Mouse (Mus musculus) retina, postnatal 7 days (tissue): ENCODE data around the gene 1700015F17Rik.

ENCODE experiments used
- DNase-seq: peaks from one replicate; pipeline ENCODE4 v3.0.0-alpha.2; 2012; ENCODE audit warnings: low read depth, low spot score

1700015F17Rik gene

DNA sequence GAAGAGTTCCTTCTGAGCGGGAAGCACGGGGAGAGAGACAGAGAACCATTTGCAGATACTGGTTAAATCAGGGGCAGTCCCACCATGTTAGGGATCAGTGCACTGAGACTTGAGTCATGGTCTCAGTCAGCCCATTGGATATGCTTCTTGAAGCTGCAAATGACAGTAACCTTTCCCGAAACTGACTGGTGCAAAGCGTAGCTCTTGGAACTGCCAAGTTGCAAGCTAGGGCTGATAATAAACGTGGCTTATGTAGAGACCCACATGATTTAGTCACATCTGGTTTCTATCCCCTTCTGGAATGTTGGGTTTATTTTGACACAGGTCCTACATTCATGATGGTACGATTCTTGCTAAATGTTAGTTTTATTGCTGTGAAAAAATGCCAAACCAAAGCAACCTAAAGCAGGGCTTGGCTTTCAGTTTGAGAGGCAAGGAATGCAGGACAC is 55.2 kb downstream of the 1700015F17Rik start:
- DNase-seq: no peak

DNA sequence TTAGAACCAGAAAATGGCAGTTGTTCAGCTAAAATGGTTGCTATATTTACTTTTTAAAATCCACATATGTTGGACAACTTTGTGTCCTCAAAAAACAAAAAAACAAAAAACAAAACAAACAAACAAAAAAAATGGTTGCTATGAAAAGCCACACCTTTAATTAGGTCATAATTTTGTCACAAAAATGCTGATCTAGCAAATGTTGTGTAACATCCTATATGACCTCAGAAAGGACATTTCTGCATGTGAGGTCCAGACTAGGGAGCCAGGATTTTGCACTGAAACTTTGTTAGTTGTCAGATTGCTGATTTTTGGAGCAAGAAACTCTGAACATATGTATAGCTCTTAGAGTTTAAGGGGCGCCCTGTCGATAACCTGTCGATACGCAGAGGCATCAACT is 55.9 kb downstream of the 1700015F17Rik start:
- DNase-seq: no peak

DNA sequence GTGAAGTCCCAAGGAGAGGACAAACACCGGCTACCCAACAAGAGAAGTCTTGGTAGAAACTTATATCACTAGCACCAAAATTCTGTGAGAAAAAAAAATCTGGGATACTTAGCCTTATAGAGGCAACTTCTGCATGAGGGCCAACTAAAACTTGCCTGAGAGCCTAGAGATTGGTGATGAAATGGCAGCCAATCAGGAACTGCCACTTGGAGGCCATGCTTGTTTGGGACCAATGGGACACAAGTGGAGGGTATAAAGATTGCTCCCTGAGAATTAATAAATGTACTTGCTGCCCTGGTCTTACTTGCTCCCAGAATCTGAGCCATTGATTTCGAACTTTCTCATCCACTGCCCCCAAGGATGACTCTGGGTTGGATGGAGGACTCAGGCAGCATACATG is 57.5 kb downstream of the 1700015F17Rik start:
- no peak for DNase-seq

- no peak for DNase-seq
These were observed 58.9 kb downstream of the 1700015F17Rik start, which contains the start of gene Cdk14 for GRCm38 (mm10) chr5:5419992-5420455. Gene Cdk14, minus strand, starts transcription at chr5:5420312.

DNA sequence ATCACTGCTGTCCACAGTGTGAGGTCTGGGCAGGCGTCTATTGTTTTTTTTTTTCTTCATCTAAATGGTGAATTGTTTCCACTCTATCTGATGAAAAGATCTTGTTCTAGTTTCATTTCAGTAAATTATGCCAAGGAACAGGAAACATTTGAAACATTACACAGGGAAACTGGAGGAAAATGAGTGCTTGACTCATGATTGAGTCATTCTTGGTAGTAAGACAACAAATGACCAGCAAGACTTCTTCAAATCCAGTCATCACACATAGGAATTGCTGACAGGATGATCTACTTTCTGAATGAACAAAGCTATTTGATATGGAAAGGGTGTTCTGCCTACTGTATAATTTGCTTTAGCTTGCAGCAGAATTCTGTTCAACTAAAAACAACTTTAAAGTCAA is 59.7 kb downstream of the 1700015F17Rik start:
- no peak for DNase-seq

DNA sequence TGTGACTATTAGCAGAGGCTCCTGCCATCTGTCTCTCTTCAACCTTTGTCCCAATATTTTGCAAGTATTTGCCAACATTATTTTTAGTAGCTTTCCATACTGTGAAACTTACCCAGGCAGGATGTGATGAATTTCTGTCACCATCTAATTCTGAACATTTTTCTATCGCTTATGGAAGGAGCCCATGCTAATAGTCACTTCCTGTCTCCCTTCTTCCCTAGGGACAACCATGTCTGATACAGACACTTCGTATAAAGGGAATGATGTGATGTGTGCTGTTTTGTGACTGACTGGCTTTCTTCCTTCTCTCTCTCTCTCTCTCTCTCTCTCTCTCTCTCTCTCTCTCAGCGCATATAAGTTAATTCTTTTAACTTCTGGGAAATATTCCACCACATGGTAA is 64.1 kb downstream of the 1700015F17Rik start:
- DNase-seq: no peak

- no peak for DNase-seq
These were observed 67.1 kb downstream of the 1700015F17Rik start for GRCm38 (mm10) chr5:5411886-5412285.

GRCm38 (mm10) chr5:5401986-5402385 is 77.0 kb downstream of the 1700015F17Rik start:
- DNase-seq: no peak

DNA sequence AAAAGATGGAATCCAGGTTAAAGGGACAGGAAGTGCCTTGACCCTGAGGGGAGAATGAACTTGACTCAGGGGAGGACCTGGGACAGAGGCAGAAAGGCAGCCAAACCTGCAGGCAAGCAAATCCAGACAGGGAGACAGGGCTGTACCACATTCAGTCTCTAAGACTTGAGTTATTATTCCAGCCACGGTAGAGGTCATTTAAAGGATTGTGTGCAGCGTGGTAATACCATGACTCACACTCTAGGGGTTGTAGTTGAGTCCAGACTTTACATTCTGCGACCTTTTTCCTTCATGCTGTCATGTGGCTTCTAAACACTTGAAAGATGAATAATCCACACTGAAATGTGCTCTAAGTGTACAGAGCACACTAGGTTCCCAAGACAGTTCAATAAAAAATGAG is 86.2 kb downstream of the 1700015F17Rik start:
- no peak for DNase-seq
